Comparison of ENCODE assay signal across 22 mouse cellular contexts in the genomic region with DNA sequence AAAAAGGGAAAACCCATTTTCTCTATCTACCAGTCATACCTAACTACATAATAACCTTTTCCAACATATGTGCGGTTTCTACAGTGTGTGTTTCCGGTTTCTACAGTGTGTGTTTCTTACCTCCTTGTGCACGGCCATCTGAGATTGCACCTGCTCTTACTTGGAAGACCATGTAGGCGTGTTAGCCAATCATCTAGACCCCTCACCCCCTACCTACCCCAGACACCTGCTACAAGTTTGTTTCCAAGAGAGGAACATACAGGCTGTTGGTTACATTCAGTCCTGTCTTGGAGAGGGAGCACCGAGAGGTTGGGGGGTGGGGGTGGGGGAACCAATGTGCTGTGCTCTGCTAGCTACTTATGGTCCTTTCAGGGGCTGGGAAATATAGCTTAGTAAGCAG. TPM values are rescaled to one million over a fixed set of nuclear protein-coding genes. Genes with fewer than 3 reads are reported as not detected.
DNase-seq lines count a peak whose midpoint lies in the region; ATAC-seq lines count a peak whose summit lies in the region.
"Had no signal": no experiment of that assay in that cellular context is flagged by ENCODE, and none has a peak within 500 bp of the region (broad histone marks: within the 10 kb centered on the region; RNA-seq: fewer than 3 reads in every experiment).

No protein-coding gene starts in this region.

- H3K4me2 ChIP-seq in limb, embryonic 12.5 days, result peak overlapping the region; percentile 19
- H3K4me2 ChIP-seq in limb, embryonic 13.5 days (replicated peaks), result 0 out of 2 replicates have a peak overlapping the region, but pooled peaks have one; percentile 14
- H3K4me2 ChIP-seq: midbrain, embryonic 11.5 days had no signal

- no peak overlapping the region for H3K9ac ChIP-seq in limb, embryonic 12.5 days (replicated peaks)
- H3K9ac ChIP-seq in limb, embryonic 13.5 days, result no peak overlapping the region
- H3K9ac ChIP-seq: heart, embryonic 13.5 days; liver, embryonic 14.5 days had no signal

- H3K9me3 ChIP-seq in limb, embryonic 12.5 days, result peaks cover 2% of the 10 kb centered on the region; the same call in 1 of the 2 replicates
- no peaks in the 10 kb centered on the region for H3K9me3 ChIP-seq in limb, embryonic 10.5 days (replicated peaks)
- peaks cover 5% of the 10 kb centered on the region for H3K9me3 ChIP-seq in limb, embryonic 13.5 days

- no peaks in the 10 kb centered on the region for H3K36me3 ChIP-seq in limb, embryonic 12.5 days
- H3K36me3 ChIP-seq in limb, embryonic 10.5 days, result no peaks in the 10 kb centered on the region
- no peaks in the 10 kb centered on the region for H3K36me3 ChIP-seq in limb, embryonic 13.5 days
- H3K36me3 ChIP-seq: heart, embryonic 13.5 days had no signal

- peak; percentile 45 to 51 for DNase-seq in cerebellum, postnatal 25 days
- DNase-seq in cerebellum, adult 9-10 months, result no peak
- no peak for DNase-seq in limb, embryonic 10.5 days (ENCODE audit: low spot score)
- peak; percentile 4 for DNase-seq in retina, postnatal 1 day
- DNase-seq in retina, embryonic 14.5 days (ENCODE audit: low spot score), result no peak
- DNase-seq in ovary, postnatal 14 days (ENCODE audit: low spot score), result no peak
- DNase-seq: adrenal gland, adult 2 months; cerebellum, adult 11 months; embryo, embryonic 11 days; heart, adult 11 months; heart, postnatal 36 days; kidney, adult 9 months; lung, postnatal 4 days; right cerebral cortex, postnatal 14 days; thymus, postnatal 14 days had no signal

- H3K4me1 ChIP-seq in limb, embryonic 12.5 days (replicated peaks), result peaks cover 20% of the 10 kb centered on the region
- peaks cover 31% of the 10 kb centered on the region for H3K4me1 ChIP-seq in limb, embryonic 10.5 days
- H3K4me1 ChIP-seq in limb, embryonic 13.5 days, result peaks cover 13% of the 10 kb centered on the region

- no peak overlapping the region for H3K4me3 ChIP-seq in limb, embryonic 12.5 days (replicated peaks)
- no peak overlapping the region for H3K4me3 ChIP-seq in limb, embryonic 10.5 days
- no peak overlapping the region for H3K4me3 ChIP-seq in limb, embryonic 13.5 days
- H3K4me3 ChIP-seq: heart, embryonic 13.5 days; layer of hippocampus, adult 2 months had no signal

- WGBS in limb, embryonic 12.5 days, result 67% methylated on average over 5 of the region's 5 CpGs
- WGBS in limb, embryonic 10.5 days, result 80% methylated on average over 5 of the region's 5 CpGs
- WGBS in limb, embryonic 13.5 days, result 79% methylated on average over 5 of the region's 5 CpGs

- H3K27me3 ChIP-seq in limb, embryonic 12.5 days, result peaks cover 77% of the 10 kb centered on the region
- peaks cover 67% of the 10 kb centered on the region for H3K27me3 ChIP-seq in limb, embryonic 10.5 days (ENCODE audit: low read depth, poor library complexity, severe bottlenecking)
- peaks cover 80% of the 10 kb centered on the region for H3K27me3 ChIP-seq in limb, embryonic 13.5 days

- ATAC-seq in limb, embryonic 12.5 days (ENCODE audit: insufficient number of reproducible peaks, insufficient read depth, low FRiP score, low TSS enrichment, low read depth), result no peak
- ATAC-seq in limb, embryonic 13.5 days (ENCODE audit: low FRiP score, low read depth), result no peak

- H3K27ac ChIP-seq in limb, embryonic 12.5 days, result no peak overlapping the region
- no peak overlapping the region for H3K27ac ChIP-seq in limb, embryonic 10.5 days
- no peak overlapping the region for H3K27ac ChIP-seq in limb, embryonic 13.5 days
- H3K27ac ChIP-seq: heart, embryonic 13.5 days; layer of hippocampus, adult 2 months; liver, embryonic 14.5 days had no signal

RNA-seq across cellular contexts. Expression of a gene that starts 1.9 kb away (rescaled TPM):
- polyA plus RNA-seq in limb, embryonic 12.5 days (2016; fragmentation: Nextera tagmentation; extraction: Ambion mirVana), result 5.6 and 6.3 TPM in 2 replicates
- polyA plus RNA-seq in limb, embryonic 10.5 days (2016; fragmentation: Nextera tagmentation; extraction: Ambion mirVana), result 5.1 and 5.7 TPM in 2 replicates
- 3.3 and 4.1 TPM in 2 replicates for polyA plus RNA-seq in limb, embryonic 13.5 days (2015; fragmentation: Nextera tagmentation; extraction: Ambion mirVana)
- polyA plus RNA-seq: spleen, adult 2 months had no signal

Comparison
In these comparisons a context has a peak if more than half of its experiments do, and no peak if none do; other contexts are left out.
1. DNase-seq: peak in cerebellum, postnatal 25 days (2 of 2) and retina, postnatal 1 day (single experiment); none in cerebellum, adult 9-10 months (single experiment), limb, embryonic 10.5 days (single experiment), retina, embryonic 14.5 days (single experiment) and ovary, postnatal 14 days (single experiment).